Mouse (Mus musculus) testis, adult 2 months (tissue): ENCODE measurements around the gene Ska2. TPM values are rescaled to one million over a fixed set of nuclear protein-coding genes. Genes with fewer than 3 reads are reported as not detected.
A peak's percentile ranks its signal among the peaks of the same experiment; 100 is the strongest.

Experiments used
- H3K27ac ChIP-seq: fragments of 200-500 bp; 2 replicates; pipeline ENCODE4 v1.5.1; 2012; ENCODE audit warnings: low read depth, low read length; ENCODE audit not compliant: control insufficient read depth, insufficient read depth
- H3K27me3 ChIP-seq: fragments of 200-500 bp; 2 replicates; pipeline ENCODE4 v1.6.1; 2012; ENCODE audit warnings: mild to moderate bottlenecking, low read length, moderate library complexity; ENCODE audit not compliant: control insufficient read depth, insufficient read depth
- H3K36me3 ChIP-seq: fragments of 200-500 bp; 2 replicates; pipeline ENCODE4 v1.6.1; 2012; ENCODE audit warnings: mild to moderate bottlenecking, low read length; ENCODE audit not compliant: control insufficient read depth, insufficient read depth
- H3K4me1 ChIP-seq: fragments of 200-500 bp; 2 replicates; pipeline ENCODE4 v1.6.1; 2012; ENCODE audit warnings: low read length; ENCODE audit not compliant: control insufficient read depth, insufficient read depth
- H3K4me3 ChIP-seq: fragments of 200-500 bp; 2 replicates; pipeline ENCODE4 v1.5.1; 2012; ENCODE audit warnings: low read depth, mild to moderate bottlenecking, low read length, moderate library complexity, mixed read lengths; ENCODE audit not compliant: control insufficient read depth
- CTCF ChIP-seq: fragments of 200-500 bp; IDR thresholded peaks from 2 replicates; pipeline ENCODE4 v1.5.1; 2012; ENCODE audit warnings: low read depth, mild to moderate bottlenecking, inconsistent platforms, low read length, moderate library complexity; ENCODE audit not compliant: control insufficient read depth, insufficient read depth, insufficient replicate concordance
- POLR2A ChIP-seq: fragments of 200-500 bp; IDR thresholded peaks from 2 replicates; pipeline ENCODE4 v1.6.1; 2012; ENCODE audit warnings: low read depth, mild to moderate bottlenecking, inconsistent platforms, low read length, moderate library complexity; ENCODE audit not compliant: control insufficient read depth
- polyA plus RNA-seq: library from polyadenylated mRNA; depleted of rRNA; stranded (reverse); fragments of >200 nt; gene quantifications from 2 replicates; pipeline ENCODE4 v1.2.3, GENCODE M21; 2012; rRNA removed

The Ska2 gene
- 1.9 and 2.8 TPM in 2 replicates for polyA plus RNA-seq

DNA sequence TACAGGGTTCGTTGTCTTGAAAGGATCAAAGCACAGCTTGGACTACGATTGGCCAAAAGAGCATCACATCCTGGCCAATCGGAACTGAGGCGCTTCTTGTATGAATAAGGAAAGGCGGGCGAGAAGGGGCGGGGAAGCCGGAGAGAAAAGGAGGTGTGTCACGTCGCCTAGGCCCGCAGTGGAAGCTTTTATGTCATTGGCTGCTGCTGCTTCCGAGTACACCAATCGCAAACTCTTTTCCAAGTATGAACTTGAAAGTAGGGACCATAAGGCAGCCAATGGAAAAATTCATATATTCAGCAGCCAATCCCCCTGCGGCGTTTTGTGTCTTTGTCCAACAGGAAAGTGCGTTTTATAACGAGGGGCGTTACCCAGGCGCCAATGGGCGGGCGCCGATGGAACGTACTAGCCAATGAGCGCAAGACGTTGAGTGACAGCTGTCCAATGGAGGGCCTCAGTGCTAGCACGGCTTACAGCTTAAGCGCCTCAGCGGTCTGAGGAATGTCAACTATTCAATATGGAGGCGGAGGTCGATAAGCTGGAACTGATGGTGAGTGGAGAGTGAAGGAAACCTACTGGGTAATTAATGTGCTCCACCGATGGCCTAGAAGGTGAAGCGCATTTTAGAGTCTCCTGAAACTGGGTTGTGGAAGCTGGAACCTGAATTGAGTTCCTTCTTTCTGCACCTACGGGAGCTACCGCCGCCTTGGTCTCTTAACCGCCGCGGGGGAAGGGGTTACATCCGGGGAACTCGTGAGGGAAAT lies at the start of gene Ska2:
Gene Ska2, plus strand, starts transcription at position 480 of the 764 bp plus-strand sequence.
- Histone ChIP-seq H3K27ac (peak within 1 kb of the TSS; percentile 97), H3K27me3 (no peaks in the 10 kb centered on the region), H3K4me3 (peak within 1 kb of the TSS; percentile 93), H3K4me1 (no peaks in the 10 kb centered on the region), H3K36me3 (no peaks in the 10 kb centered on the region)
- TF ChIP-seq CTCF = no peak
- TF ChIP-seq POLR2A = peak; percentile 37; the same call in 1 of the 2 replicates

GRCm38 (mm10) chr11:87060410-87060809 lies 48.6 kb upstream of the Ska2 start:
- Histone ChIP-seq H3K4me3 (no peak overlapping the region), H3K36me3 (no peaks in the 10 kb centered on the region; the same call in 1 of the 2 replicates), H3K27me3 (no peaks in the 10 kb centered on the region), H3K27ac (no peak overlapping the region), H3K4me1 (no peaks in the 10 kb centered on the region)
- TF ChIP-seq CTCF = no peak
- no peak for TF ChIP-seq POLR2A

DNA sequence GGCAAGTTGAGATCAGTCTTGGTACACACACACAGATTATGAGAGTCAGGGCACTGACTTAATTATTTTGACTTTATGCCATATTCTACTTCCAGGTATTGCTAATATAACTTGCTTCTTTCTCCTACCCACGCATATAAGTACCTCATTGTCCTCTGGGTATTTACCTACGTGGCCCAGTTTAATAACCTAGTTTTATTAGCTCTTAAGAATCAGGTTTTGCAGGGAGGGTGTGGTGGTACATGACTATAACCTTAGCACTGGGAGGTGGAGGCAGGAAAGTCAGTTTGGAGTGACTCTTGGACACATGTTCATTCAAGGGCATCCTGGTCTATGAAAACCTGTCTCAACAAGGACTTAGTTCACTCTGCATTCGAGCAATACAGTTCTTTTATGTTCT lies 46.9 kb upstream of the Ska2 start:
- no peaks in the 10 kb centered on the region for H3K27me3 ChIP-seq
- H3K36me3 ChIP-seq = no peaks in the 10 kb centered on the region; the same call in 1 of the 2 replicates
- TF ChIP-seq POLR2A = no peak
- TF ChIP-seq CTCF = no peak
- no peak overlapping the region for H3K27ac ChIP-seq
- H3K4me1 ChIP-seq = no peaks in the 10 kb centered on the region
- H3K4me3 ChIP-seq = no peak overlapping the region

DNA sequence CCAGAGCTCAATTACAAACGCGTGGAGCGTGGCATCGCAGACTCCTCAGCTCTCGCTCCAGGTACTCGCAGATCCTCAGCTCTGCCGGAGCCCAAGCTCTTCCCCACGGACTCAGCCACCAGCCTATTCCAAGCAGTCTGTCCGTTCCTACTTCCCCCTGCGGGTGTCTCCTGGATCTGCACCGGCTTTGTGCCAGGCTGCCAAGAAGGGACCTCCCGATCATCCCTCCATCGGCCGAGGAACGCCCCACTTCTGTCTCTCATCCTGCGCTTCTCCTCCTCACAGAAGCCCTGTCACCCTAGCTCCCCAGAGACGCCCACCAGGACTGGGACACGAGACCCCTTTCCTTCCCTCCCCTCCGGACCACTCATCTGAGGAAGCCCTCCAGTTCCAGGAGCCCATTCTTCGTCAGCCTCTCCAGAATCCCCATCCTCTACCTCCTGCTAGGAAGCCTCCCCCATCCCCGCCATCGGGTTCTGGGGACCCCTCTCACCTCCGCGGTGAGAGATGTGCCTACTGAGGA lies 35.6 kb upstream of the Ska2 start:
- Histone ChIP-seq H3K36me3 (peaks cover 5% of the 10 kb centered on the region), H3K27me3 (no peaks in the 10 kb centered on the region), H3K4me1 (peaks cover 5% of the 10 kb centered on the region), H3K27ac (peak overlapping the region; percentile 97), H3K4me3 (peak overlapping the region; percentile 98)
- TF ChIP-seq POLR2A = peak; percentile 27; the same call in 1 of the 2 replicates
- peak; percentile 52; the same call in 1 of the 2 replicates for TF ChIP-seq CTCF

- H3K36me3 ChIP-seq = peaks cover 5% of the 10 kb centered on the region
- H3K4me1 ChIP-seq = peaks cover 5% of the 10 kb centered on the region
- peak within 1 kb of the TSS; percentile 97 for H3K27ac ChIP-seq
- H3K4me3 ChIP-seq = peak within 1 kb of the TSS; percentile 98
- TF ChIP-seq POLR2A (peak; percentile 97), CTCF (peak; percentile 18; the same call in 1 of the 2 replicates)
- H3K27me3 ChIP-seq = no peaks in the 10 kb centered on the region
These were observed 35.1 kb upstream of the Ska2 start, which contains the start of gene Gdpd1 for GRCm38 (mm10) chr11:87073866-87074440. Gene Gdpd1, minus strand, starts transcription at chr11:87074062.

- Histone ChIP-seq H3K4me3 (no peak overlapping the region), H3K36me3 (peaks cover 6% of the 10 kb centered on the region), H3K27ac (no peak overlapping the region), H3K4me1 (peaks cover 9% of the 10 kb centered on the region), H3K27me3 (no peaks in the 10 kb centered on the region)
- TF ChIP-seq CTCF (no peak), POLR2A (no peak)
These were observed 25.3 kb upstream of the Ska2 start for GRCm38 (mm10) chr11:87083712-87084111.

GRCm38 (mm10) chr11:87085461-87085860 lies 23.6 kb upstream of the Ska2 start:
- Histone ChIP-seq H3K36me3 (peaks cover 4% of the 10 kb centered on the region), H3K4me3 (peak overlapping the region; percentile 99), H3K27ac (0 out of 2 replicates have a peak overlapping the region, but pooled peaks have one; percentile 21), H3K27me3 (no peaks in the 10 kb centered on the region), H3K4me1 (peaks cover 9% of the 10 kb centered on the region)
- TF ChIP-seq CTCF (no peak), POLR2A (no peak)
